Mouse (Mus musculus) megakaryocyte, embryonic 14.5 days (primary cell): ENCODE measurements around the gene Mgat4e.

Source experiments
- FLI1 ChIP-seq: IDR thresholded peaks from 2 replicates; pipeline ENCODE4 v1.6.1; 2012; ENCODE audit warnings: low read length, inconsistent platforms, mixed read lengths
- GATA1 ChIP-seq: IDR thresholded peaks from 3 replicates; pipeline ENCODE4 v1.6.1; 2012; ENCODE audit warnings: mixed read lengths, low read length, inconsistent platforms, borderline replicate concordance

DNA sequence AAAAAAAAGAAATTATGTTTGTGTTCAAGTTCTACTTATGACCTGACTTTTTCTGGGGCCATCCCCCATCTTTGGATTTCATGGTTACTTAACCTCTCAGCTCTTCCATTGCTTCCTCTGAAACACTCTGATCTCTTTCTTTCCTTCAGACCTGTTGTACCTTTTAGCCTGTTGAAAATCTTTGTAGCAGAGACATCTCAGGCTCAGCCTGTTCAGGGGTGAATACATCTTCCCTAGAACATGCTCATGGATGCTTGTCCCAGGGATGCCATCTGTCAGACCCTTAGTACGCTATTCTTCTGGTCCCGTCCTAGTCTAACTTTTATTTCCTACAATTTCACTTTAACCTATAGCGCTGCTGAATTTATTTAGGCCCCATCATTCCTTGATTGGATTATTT, 9.7 kb upstream of the Mgat4e start:
- TF ChIP-seq GATA1: no peak
- no peak for TF ChIP-seq FLI1
